Mouse (Mus musculus) cerebellum, adult 2 months (tissue): ENCODE measurements at regions not wholly inside any gene's neighbourhood (a gene's known extent, or its start where the extent isn't known, plus 50 kb on each side); places are given as distances from the start of the nearest gene placed in this dataset.

ENCODE experiments used
- CTCF ChIP-seq: fragments of 200-500 bp; IDR thresholded peaks from 2 replicates; pipeline ENCODE4 v1.5.1; 2011; ENCODE audit warnings: low read depth, mild to moderate bottlenecking, control low read depth, low read length, moderate library complexity, borderline replicate concordance; ENCODE audit not compliant: insufficient read depth
- POLR2A ChIP-seq: fragments of 200-500 bp; IDR thresholded peaks from 2 replicates; pipeline ENCODE4 v1.6.1; 2011; ENCODE audit warnings: low read length, control low read depth, borderline replicate concordance; ENCODE audit not compliant: insufficient read depth

- no peak for TF ChIP-seq POLR2A
- no peak for TF ChIP-seq CTCF
These were observed 221.2 kb upstream of the Rnaseh2b start for GRCm38 (mm10) chr14:62071140-62071539.
